Mouse (Mus musculus): ENCODE measurements around the gene Kat5.
A peak's percentile ranks its signal among the peaks of the same experiment; 100 is the strongest.

The Kat5 gene

DNA sequence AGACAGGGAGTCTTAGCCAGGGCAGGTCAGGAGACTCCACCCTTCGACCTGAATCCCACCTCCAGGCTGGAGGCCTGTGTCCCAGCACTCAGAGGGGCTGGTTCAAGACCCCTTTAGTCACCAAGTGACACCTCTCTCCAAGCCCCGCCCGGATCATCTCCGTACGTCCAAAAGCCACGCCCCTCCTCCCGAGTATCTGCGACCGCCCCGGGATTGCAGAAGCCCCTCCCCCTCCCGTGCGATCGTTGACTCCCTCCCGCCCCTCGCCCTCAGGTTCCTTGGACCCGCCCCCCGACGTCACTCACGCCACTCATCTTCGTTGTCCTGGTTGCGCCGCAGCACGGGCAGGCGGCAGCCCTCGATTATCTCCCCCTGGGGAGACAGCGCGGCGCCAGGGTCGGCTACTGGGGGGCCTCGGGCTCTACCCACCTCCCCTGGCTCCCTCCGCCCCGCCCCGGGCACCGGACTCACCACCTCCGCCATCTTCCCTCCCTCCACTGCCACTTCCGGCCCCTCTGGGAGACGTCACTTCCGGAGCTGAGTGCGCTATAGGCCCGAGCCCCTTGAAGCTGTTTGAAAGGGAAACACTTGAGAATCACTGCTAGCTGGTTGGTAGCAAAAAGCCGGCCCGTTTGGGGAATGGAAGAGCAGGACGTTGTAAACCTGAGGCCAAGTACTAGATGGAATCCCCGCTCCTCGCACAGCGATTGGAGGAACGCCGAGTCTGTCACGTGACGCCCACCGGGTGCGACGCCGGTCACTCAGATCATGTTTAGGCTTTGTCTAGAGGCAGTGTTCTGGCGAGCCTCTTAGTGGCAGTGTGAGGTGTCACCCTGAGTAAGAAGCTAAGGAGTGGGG lies at the start of gene Kat5:
TSS of gene Kat5 (minus strand) at position 691 of the 858 bp plus-strand sequence.
- peak; percentile 92 for DNase-seq

DNA sequence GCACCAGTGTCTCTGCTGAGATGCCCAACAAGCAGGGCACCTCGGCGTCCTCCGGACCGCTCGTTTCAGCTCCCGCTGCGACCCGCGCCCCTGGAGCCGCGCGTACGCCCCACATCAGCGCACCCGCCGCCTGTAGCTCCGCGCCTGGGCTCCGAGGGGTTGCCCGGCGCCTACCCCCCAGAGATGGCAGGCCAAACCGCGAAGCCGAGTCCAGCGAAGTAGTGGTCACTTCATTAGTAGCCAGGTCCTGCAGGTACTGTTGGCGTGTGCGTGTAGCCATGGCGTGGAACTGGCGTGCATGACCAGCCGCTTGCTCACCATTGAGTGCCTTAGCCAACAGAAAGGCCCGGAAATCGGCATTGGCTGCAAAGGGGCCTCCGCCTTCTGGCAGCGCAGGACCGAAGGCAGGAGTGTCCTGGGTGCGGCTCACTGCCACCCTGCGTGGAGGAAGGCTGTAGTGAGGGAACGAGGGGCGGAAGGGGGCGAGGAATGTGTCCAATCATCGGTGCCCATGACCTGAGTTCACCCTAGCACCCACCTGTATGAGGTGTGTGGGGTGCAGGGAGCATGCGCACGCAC lies 44.8 kb upstream of the Kat5 start:
- no peak for DNase-seq

DNA sequence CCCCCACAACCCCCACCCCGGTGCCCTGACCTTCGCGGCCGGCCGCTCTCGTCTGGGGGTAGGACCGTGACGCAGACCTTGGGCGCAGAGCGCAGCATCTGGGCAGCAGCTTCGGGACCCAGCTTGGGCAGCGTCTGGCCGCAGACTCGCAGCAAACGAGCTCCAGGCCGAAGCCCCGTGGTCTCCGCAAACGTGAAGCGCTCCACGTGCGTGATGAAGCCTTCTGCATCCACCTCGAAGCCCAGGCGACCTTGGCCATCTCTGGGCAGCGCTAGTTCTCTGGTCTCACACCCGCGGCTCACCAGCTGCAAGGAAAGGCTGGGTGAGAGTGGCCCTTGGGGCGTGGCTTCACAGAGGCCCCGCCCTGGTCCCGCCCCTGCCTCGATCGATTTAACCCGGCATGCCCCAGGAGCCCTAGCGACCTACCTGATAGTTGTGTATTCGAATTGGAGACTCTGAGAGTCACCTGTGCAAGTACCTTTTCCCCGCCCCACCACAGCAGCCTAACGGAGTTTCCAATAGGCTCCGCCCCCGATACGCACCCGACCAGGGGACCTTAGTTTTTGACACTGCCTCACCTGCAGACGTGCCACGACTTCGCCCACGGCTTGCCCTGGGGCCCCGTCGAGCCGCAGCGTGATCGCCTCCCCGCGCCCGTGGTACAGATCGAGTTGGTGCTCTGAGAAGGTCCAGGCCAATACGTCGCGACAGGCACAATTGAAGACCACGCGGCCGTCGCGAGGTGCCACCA lies 44.1 kb upstream of the Kat5 start:
- DNase-seq, result no peak

DNA sequence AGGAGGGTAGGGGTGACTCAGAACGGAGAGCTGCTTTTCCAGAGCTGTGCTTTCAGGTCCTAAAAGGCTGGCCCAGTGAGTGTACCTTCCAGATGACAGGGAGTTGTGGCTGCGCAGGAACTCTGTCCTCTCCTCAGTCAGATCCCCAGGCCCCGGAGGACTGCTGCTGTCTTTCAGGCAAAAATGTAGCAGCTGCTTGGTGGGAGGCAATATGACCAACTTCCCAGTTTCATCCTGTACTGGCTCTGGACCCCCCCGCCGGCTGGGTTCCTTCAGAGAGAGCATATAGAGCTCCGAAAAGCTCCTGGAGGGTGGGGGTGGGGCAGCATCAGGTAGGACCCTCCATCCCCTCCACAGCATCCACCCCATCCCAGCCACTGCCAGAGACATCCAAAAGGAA lies 42.5 kb upstream of the Kat5 start:
- DNase-seq, result no peak

DNA sequence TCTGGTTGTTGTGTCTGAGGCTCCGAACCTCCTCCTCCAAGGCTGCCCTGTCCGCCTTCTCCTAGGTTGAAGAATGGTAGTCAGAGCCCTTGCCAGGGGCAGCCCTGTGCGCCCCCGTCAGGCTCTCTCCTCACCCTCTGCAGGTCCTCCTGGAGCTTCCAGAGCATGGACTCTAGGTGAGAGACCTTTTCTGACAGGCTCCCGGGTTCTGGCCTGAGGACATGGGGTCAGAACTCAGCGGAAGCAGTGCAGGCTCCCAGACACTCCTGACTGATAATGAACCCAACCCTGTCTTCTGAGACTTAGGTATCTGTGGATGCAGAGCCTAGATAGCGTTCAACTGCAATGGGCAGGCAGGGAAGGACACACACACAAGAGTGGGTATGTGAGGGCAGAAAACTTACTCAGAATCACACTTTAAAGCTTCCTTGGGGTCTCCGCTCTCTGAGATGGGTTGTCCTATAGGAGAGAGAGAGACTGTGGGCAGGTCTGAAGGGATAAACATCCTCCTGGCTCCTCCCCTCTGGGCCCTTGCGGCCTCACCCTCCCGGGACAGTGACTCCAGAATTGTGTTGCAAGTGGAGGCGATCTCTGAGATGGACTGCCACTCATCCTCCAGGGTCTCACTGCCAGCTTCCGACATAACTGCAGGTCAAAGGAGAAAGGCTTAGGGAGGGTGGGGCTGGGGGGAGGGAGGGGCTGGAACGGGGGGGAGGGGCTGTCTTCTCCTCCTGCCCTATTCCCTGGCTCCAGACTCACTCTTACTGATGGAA lies 41.7 kb upstream of the Kat5 start:
- DNase-seq, result no peak

DNA sequence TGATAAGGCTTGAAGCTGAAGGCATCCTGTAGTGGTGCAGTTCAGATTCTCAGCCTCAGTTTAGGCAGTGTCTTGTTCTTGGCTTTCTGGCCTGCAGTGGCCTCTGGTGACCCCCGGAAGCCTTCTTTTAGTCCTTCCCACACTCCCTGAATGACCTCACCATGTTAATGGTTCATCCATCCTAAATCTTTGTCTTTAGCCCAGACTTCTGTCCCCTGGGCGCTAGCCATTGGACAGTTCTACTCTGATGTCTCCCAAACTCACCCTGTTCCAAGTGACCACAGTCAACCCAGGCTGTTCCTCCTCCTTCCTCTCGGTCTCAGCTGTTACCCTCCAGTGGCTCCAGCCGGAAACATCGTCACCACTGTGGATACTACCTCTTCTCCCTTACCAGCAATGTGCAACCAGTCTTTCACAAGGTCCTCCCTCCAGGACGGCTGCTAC lies 39.3 kb upstream of the Kat5 start:
- DNase-seq, result no peak

DNA sequence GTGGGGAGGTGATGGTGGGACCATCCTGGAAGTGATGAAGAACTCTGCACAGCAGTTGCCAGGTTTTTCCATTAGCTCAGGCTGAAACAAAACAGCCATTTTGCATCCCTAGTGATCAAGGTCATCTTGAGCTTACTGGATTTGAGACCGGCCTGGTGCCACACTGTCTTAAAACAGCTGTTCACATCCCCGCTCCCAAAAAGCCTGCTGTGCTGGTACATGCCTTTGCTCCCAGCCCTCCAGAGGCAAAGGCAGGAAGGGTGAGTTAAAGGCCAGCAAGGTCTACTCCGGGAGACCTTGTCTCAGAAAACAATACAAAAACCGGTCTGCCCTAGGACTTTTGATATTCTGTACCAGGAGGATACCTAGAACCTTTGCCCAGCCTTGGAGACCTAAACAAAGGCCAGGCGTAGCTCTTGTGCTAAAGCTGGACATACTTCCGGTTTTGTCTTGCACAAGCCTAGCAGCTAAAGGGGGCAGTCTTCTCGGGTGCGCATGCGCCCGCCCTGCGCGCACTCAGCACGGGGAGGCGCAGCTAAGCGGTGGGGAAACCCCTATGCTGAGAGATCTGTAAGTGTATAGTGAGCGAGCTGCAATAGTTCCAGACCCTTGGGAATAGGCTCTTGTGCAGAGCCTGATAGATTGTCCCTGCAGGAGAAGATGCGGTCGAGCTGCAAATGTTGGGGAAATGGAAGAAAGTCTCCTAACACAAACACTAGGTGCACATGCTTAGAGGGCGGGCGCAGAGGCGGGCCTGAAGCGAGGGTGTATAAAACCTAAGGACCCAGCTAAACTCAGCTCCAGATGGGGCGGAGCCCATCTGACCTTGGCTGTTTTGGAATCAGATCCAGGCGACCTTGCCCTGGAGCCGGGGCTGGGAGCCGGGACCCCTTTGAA lies 38.6 kb upstream of the Kat5 start:
- peak; percentile 88 for DNase-seq

DNA sequence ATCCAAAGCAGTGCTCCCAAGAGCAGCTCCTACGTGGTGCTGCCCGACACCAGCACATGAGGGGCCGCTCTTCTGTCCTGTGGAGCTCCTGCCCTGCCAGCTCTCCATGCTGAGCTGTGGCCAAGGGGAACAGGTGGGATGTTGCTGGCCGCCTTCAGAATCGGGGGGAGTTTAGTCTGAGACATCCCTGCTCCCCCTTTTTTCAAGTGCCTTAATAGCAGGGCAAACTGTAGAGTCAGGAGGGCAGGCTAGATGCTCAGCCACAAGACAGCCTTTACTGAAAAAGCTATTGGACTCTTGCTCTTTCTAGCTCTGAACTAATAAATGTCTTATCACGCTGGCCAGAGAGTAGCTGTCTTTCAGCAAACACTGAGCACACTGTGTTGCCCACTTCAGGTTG lies 37.8 kb upstream of the Kat5 start:
- DNase-seq, result no peak

DNA sequence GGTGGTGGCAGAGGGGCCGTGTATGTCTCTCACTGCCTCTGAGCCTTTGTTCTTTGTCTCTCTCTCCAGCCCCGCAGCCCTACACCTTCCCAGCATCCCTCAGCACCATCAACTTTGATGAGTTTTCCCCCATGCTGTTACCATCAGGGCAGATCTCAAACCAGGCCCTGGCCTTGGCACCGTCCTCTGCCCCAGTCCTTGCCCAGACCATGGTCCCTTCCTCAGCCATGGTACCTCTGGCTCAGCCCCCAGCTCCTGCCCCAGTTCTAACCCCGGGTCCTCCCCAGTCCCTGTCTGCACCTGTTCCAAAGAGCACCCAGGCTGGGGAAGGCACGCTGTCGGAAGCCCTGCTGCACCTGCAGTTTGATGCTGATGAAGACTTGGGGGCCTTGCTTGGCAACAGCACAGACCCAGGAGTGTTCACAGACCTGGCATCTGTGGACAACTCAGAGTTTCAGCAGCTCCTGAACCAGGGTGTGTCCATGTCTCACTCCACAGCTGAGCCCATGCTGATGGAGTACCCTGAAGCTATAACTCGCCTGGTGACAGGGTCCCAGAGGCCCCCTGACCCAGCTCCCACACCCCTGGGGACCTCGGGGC lies 36.8 kb upstream of the Kat5 start:
- no peak for DNase-seq

DNA sequence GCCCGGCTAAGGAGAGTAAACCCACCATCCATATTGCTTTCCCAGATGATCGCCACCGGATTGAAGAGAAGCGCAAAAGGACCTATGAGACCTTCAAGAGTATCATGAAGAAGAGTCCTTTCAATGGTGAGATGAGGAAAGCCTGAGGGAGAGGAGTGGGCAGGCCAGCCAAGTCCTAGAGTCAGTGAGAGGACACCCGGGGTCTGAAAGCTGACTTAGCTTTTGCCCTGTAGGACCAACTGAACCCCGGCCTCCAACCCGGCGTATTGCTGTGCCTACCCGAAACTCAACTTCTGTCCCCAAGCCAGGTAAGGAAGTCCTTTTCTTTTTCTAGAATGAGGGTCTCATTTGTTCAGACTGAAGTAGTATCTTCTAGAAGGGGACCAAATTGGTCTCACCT lies 35.2 kb upstream of the Kat5 start:
- no peak for DNase-seq

DNA sequence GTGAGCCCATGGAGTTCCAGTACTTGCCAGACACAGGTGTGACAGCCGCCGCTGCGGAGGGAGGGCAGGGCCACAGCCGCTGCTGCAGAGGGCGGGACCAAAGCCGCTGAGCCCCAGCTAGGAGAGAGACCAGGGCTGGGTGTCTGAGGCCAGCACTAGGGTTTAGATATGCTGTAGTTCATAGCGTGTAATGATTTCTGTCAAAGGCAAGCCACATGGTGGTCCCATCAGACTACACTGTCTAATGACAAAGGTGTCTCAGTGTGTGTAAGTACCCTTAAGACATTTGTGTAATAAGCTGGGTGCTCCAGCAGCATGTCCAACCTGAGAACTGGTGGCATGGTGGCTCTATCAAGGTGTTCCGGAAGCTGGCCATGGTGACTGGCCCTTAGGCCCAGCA lies 31.6 kb upstream of the Kat5 start:
- DNase-seq, result no peak

DNA sequence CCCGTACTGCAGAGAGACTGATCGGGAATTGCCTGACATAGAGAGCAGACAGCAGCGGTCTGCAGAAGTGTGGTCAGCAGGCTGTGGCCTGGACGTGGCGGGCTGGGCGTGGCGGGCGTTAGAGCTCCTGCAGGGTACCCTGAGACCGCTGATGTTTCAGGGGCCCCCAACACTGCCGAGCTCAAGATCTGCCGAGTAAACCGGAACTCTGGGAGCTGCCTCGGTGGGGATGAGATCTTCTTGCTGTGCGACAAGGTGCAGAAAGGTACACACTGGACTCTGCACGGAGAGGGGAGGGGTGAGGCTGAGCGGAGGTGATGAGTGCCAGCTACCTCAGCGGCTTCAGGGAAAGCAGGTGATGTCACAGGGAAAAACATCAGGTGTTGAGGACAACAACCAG lies 31.0 kb upstream of the Kat5 start:
- no peak for DNase-seq

DNA sequence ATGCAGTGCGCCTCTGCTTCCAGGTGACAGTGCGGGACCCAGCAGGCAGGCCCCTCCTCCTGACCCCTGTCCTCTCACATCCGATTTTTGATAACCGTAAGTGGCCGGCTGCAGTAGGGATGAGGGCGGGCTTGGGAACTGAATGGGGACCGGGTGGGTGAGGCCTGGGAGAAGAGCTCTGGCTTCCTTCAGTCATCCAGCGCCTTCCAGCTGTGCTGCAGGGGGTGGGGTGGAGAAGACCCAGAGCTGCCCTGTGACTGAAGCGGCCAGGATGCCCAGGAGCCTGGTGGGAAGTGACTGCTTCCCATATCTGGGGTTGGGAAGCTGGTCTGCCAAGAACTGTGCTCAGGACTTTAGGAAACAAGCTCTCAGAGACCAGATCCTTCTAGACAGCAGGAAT lies 30.3 kb upstream of the Kat5 start:
- DNase-seq, result no peak

DNA sequence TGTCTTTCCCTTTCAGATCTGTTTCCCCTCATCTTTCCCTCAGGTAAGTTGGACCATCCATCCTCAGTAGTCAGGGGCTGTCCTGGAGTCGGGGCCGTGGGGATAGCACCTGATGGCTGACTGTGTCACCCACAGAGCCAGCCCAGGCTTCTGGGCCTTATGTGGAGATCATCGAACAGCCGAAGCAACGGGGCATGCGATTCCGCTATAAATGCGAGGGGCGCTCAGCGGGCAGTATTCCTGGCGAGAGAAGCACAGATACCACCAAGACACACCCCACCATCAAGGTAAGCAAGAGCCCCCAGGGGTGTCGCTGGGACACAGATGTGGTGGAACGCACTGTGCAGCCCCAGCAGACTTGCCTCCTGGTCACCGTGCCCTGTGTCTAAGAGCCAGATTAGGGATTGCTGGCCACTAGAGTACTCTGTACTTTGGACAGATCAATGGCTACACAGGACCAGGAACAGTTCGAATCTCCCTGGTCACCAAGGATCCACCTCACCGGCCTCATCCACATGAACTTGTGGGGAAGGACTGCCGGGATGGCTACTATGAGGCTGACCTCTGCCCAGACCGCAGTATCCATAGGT lies 28.5 kb upstream of the Kat5 start:
- no peak for DNase-seq

DNA sequence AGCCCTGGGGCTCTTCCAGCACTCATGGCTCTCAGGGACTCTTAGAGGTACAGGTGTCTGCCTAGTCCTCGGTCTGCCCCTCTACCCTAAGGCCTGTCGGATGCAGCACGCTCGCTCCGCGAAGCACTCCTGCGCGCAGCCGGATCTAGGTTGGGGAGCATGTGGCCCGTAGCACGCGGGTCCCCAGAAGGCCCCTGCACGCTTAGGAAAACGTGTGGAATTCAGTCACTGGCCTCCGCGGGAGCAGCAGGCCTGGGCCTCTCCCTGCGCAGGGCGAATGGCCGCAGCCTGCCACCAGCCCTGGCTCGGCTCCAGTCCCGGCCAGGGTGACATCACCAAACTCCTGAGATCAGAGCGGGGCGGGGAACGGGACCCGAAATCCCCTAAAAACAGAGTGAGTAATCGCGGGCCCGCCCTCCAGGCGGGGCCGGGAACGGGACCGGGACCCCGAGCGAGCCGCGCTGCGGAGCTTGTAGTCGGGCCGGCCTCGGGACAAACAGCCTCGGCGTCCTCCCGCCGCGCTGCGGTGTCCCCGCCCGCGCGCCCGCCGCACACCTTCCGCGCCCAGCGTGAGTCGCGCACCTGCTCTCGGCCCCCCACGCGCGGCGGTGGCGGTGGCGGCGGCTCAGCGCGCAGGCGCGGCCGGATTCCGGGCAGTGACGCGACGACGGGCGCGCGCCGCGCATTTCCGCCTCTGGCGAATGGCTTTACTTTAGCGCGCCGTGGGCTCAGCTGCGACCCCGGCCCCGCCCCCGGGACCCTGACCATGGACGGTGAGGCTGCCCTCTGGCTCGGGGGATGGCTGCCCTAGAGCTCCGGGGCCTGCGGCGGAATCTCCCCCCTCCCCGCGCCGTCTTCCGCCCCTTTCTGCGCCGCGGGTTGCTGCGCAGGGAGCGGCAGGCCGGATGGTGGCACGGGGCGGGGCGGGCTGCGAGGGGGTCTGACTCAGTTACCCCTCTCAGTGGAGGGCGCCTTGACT lies 27.3 kb upstream of the Kat5 start, which contains the start of gene Rela:
TSS of gene Rela (plus strand) at position 415 of the 979 bp plus-strand sequence.
- peak; percentile 90 for DNase-seq

DNA sequence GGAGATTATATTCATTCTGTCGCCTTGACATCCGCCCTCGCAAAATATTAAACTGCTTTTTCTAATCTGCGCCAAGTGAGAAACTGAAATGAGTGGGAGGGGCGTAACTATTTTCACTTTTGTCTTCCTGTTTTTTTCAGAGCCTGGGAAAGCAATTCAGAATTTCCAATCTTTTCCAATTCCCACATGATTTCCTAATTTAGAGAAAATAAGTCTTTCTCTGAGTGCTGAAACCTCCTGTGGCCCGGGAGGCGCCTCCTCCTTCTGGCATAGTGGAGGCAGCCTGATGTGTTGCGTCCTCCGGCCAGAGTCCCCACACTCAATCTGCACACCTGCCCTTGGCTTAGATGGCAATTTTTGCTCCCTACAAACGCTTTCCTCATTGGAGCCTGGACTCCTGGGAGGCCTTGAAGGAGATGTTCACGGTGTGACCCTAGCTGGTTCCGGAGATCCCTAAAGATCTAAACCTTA lies 26.6 kb upstream of the Kat5 start:
- DNase-seq, result peak; percentile 67

DNA sequence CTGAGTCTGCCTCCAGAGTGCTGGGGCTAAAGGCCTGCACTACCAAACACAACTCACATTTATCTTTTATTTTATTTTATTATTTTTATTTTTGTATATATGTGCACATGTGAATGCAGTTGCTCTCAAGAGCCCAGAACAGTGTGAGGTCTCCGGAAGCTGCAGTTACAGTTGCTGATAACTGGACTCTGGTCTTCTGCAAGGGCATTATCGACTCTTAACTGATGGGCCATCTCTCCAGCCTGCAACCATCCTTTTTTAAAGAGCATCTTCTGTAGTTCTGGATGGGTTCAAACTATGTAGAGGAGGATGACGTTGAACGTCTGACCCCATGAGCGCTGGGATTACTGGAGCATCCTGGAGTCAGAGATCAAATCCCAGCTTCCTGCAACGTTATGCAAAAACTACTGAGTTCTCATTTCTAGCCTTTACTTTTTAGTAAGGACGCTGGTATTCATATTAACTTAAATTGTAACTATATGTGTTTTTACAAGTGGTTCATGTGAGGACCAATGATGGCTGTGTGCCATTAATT lies 26.1 kb upstream of the Kat5 start:
- no peak for DNase-seq

DNA sequence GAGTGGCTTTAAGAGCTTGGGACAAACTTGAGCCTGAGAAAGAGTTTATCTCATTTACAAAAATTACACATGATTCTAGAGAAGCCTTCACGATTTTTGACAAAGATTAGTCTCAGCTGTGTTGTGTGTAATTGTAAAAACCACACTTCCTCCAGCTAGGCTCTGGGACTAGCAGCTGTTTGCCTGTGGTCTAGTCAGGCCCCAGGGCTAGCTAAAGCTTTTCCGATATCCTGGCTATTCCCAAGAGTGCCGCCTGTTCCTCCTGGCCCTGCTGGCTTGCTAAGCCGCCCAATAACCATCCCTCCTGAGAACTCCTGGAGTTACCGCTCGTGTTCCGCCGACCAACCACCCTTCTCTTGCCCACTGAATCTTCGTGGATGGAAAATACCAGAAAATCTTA lies 22.1 kb upstream of the Kat5 start:
- DNase-seq, result no peak

DNA sequence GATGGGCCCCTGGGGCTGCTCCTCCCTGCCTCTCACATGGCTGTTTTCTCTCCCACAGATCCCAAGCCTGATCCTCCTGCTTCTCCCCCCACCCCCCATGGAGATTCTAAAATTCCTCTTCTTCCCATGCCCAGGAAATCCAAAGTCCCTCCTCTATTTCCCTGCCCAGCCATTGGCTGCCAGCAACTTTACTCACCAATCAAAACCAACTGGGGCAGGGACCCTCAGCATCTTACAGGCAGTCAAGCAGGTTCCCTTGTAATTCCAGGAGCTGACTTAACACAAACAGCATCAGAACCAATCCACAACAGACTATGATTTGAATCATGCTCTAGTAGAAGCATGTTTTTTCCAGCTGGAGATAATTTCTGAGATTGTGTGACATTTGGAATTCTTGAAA lies 19.9 kb upstream of the Kat5 start:
- no peak for DNase-seq
